Mouse (Mus musculus) layer of hippocampus, adult 8-10 months (tissue): Measurements from ENCODE around the gene Nolc1. TPM values are rescaled to one million over a fixed set of nuclear protein-coding genes. Genes with fewer than 3 reads are reported as not detected.

Experiments
- DNase-seq, 2 experiments: peaks; one replicate each; pipeline ENCODE4 v3.0.0; 2022; ENCODE audit warnings: low spot score in 2 of 2
- total RNA-seq, 4 experiments: library from RNA; stranded (reverse); gene quantifications; 2 replicates each; pipeline ENCODE4 v1.2.4; 2022

Nolc1 gene
- total RNA-seq, 4 experiments from 2014 or later: 44.8 to 51.0 (median 47.7) TPM

- peak; percentile 60 to 73 for DNase-seq
Measured at GRCm38 (mm10) chr19:46042476-46043011, 33.1 kb upstream of the Nolc1 start.

- no peak for DNase-seq
Measured at GRCm38 (mm10) chr19:46043380-46043779, 32.3 kb upstream of the Nolc1 start.

GRCm38 (mm10) chr19:46044271-46044992 lies 31.2 kb upstream of the Nolc1 start, which contains the start of gene Pprc1:
TSS of gene Pprc1 (plus strand) at chr19:46044886.
- no peak for DNase-seq

GRCm38 (mm10) chr19:46044993-46045695 lies 30.5 kb upstream of the Nolc1 start, which contains the start of gene Ldb1:
TSS of gene Ldb1 (minus strand) at chr19:46045214.
- peak; percentile 81 to 83 for DNase-seq

GRCm38 (mm10) chr19:46045696-46046311 lies 29.9 kb upstream of the Nolc1 start:
- peak; percentile 47 to 65 for DNase-seq

GRCm38 (mm10) chr19:46046621-46047025 lies 29.0 kb upstream of the Nolc1 start:
- no peak for DNase-seq

- no peak for DNase-seq
Measured at GRCm38 (mm10) chr19:46047426-46047825, 28.2 kb upstream of the Nolc1 start.

- DNase-seq: no peak
Measured at GRCm38 (mm10) chr19:46049129-46049528, 26.5 kb upstream of the Nolc1 start.

GRCm38 (mm10) chr19:46050462-46050861 lies 25.2 kb upstream of the Nolc1 start:
- DNase-seq: no peak

- no peak for DNase-seq
Measured at GRCm38 (mm10) chr19:46055752-46056387, 19.8 kb upstream of the Nolc1 start.

- DNase-seq: peak; percentile 93 to 95
Measured at GRCm38 (mm10) chr19:46056388-46056946, 19.2 kb upstream of the Nolc1 start.

GRCm38 (mm10) chr19:46056947-46057607 lies 18.6 kb upstream of the Nolc1 start:
- peak; percentile 62 to 70 for DNase-seq

GRCm38 (mm10) chr19:46058466-46058865 lies 17.2 kb upstream of the Nolc1 start:
- no peak for DNase-seq

- DNase-seq: no peak
Measured at GRCm38 (mm10) chr19:46060845-46061244, 14.8 kb upstream of the Nolc1 start.

GRCm38 (mm10) chr19:46068054-46068453 lies 7.6 kb upstream of the Nolc1 start:
- DNase-seq: no peak

- DNase-seq: no peak
Measured at GRCm38 (mm10) chr19:46073285-46073684, 2.4 kb upstream of the Nolc1 start.

- DNase-seq: no peak
Measured at GRCm38 (mm10) chr19:46074266-46074665, 1.4 kb upstream of the Nolc1 start.

GRCm38 (mm10) chr19:46078535-46078934 lies 2.9 kb downstream of the Nolc1 start:
- no peak for DNase-seq

GRCm38 (mm10) chr19:46085185-46085584 lies 9.5 kb downstream of the Nolc1 start:
- no peak for DNase-seq

- peak in 1 of 2 experiments; percentile 72 for DNase-seq
Measured at GRCm38 (mm10) chr19:46086337-46086736, 10.7 kb downstream of the Nolc1 start.
